Mouse (Mus musculus): ENCODE data around the gene Cers6.
A peak's percentile ranks its signal among the peaks of the same experiment; 100 is the strongest.

DNA sequence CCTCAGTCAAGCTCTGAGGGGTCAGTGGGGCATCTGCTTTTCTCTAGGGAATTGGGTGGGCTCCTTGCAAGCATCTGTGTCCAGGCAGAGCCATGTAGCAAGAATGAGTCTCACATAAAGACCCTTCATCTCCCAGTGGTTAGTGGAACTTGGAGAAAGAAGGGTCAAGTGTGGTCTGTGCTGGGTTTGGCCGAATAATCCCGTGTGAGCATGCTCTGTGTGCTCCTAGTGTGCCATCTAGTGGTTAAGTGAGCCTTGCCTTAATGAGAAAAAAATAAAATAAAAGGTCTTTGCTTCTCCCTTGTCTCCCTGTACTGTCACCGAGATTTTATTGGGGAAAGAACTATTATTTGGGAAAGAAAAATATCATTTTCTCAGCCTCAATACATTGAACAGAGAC, 239.5 kb downstream of the Cers6 start:
- TF ChIP-seq POLR2A (IDR thresholded peaks at IDR 0.05; ENCODE audit: low read depth, low read length) = no peak
- peak; percentile 74; the same call in 1 of the 2 replicates for TF ChIP-seq CTCF (IDR thresholded peaks at IDR 0.05; ENCODE audit: borderline replicate concordance, insufficient read depth, low read length)
